Mouse (Mus musculus) kidney, adult 8-10 months (tissue): Measurements from ENCODE around the gene Clec4n.
"Not testable (repeated sequence)": the region's sequence is repeated elsewhere in the genome, so short reads cannot be mapped to it uniquely, and the experiment has no call there.

ENCODE experiments used
- DNase-seq, 2 experiments: peaks; one replicate each; pipeline ENCODE4 v3.0.0; 2022

Gene Clec4n

GRCm38 (mm10) chr6:123229644-123230043 is at the start of gene Clec4n:
Clec4n (plus strand) TSS chr6:123229843.
- DNase-seq, result no peak

- DNase-seq, result peak in 1 of 2 experiments; percentile 4
Observed at GRCm38 (mm10) chr6:123184862-123185261, 44.8 kb upstream of the Clec4n start.

GRCm38 (mm10) chr6:123207187-123208076 is 22.2 kb upstream of the Clec4n start:
- DNase-seq, result no peak

GRCm38 (mm10) chr6:123208077-123208439 is 21.6 kb upstream of the Clec4n start:
- DNase-seq, result not testable (repeated sequence)

- DNase-seq, result no peak
Observed at GRCm38 (mm10) chr6:123211726-123212125, 17.9 kb upstream of the Clec4n start.

- DNase-seq, result no peak
Observed at GRCm38 (mm10) chr6:123227519-123228166, 2.0 kb upstream of the Clec4n start.

- DNase-seq, result no peak
Observed at GRCm38 (mm10) chr6:123231149-123231548, 1.5 kb downstream of the Clec4n start.

- DNase-seq, result no peak
Observed at GRCm38 (mm10) chr6:123237582-123237981, 7.9 kb downstream of the Clec4n start.

- DNase-seq, result no peak
Observed at GRCm38 (mm10) chr6:123244201-123244600, 14.6 kb downstream of the Clec4n start.

GRCm38 (mm10) chr6:123248862-123249261 is 19.2 kb downstream of the Clec4n start:
- DNase-seq, result not testable (repeated sequence)

- no peak for DNase-seq
Observed at GRCm38 (mm10) chr6:123252735-123253134, 23.1 kb downstream of the Clec4n start.

- DNase-seq, result no peak
Observed at GRCm38 (mm10) chr6:123258946-123259345, 29.3 kb downstream of the Clec4n start.

GRCm38 (mm10) chr6:123259889-123260603 is 30.4 kb downstream of the Clec4n start:
- DNase-seq, result no peak

- no peak for DNase-seq
Observed at GRCm38 (mm10) chr6:123260868-123261267, 31.2 kb downstream of the Clec4n start.

- no peak for DNase-seq
Observed at GRCm38 (mm10) chr6:123261555-123262161, 32.0 kb downstream of the Clec4n start, which contains the start of gene Clec4d. Clec4d (plus strand) TSS chr6:123262111.

- no peak for DNase-seq
Observed at GRCm38 (mm10) chr6:123264194-123264593, 34.6 kb downstream of the Clec4n start.

- DNase-seq, result no peak
Observed at GRCm38 (mm10) chr6:123265809-123266208, 36.2 kb downstream of the Clec4n start.

GRCm38 (mm10) chr6:123266945-123267344 is 37.3 kb downstream of the Clec4n start:
- DNase-seq, result no peak

GRCm38 (mm10) chr6:123279443-123279842 is 49.8 kb downstream of the Clec4n start:
- DNase-seq, result no peak

- DNase-seq, result no peak
Observed at GRCm38 (mm10) chr6:123286311-123286710, 56.7 kb downstream of the Clec4n start.

- no peak for DNase-seq
Observed at GRCm38 (mm10) chr6:123288931-123289330, 59.3 kb downstream of the Clec4n start.

- no peak for DNase-seq
Observed at GRCm38 (mm10) chr6:123289753-123290152, 60.1 kb downstream of the Clec4n start, which contains the start of gene Clec4e. Clec4e (minus strand) TSS chr6:123289870.
